Comparison of ENCODE assay signal across 26 mouse cellular contexts in the genomic region with DNA sequence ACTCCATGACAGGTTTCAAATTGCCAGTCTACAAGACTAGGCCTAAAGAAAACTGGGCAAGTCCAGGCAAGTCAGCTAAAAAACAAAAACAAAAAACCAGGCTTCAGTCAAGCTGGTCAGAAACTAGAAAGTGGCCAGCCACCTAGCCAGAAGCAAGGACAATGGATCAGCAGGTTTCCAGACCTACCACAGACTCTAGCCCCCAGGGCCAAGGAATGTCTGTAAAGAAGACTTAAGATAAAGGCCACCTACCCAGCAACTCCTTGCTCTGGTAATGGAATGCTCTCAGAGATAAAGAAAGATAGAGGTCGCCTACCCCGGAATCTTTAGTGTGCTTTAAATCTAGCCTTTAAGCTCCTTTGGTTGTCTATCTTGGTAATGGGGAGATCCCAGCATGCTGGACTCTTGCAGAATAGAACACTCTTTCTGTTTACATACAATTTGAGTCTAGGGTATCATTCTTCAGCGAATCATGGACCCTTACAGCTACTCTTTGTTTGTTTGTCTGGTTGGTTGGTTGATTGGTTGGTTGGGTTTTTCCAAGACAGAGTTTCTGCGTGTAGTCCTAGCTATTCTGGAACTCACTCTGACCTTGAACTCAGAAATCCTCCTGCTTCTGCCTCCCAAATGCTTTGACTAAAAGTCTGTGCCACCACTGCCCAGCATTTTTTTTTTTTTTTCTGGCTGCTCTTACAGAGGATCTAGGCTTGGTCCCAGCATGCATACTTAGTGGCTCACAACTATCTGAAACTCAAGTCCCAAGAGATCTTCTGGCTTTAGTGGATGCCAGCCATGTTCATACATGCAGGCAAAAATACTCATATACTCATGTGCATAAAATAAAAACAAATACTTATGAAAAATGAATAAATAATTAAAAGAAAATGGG. TPM values are rescaled to one million over a fixed set of nuclear protein-coding genes. Genes with fewer than 3 reads are reported as not detected.
DNase-seq lines count a peak whose midpoint lies in the region; ATAC-seq and TF ChIP-seq lines count a peak whose summit lies in the region.
"Had no signal": no experiment of that assay in that cellular context is flagged by ENCODE, and none has a peak within 500 bp of the region (broad histone marks: within the 10 kb centered on the region; RNA-seq: fewer than 3 reads in every experiment).

No protein-coding gene starts in this region.

- DNase-seq in adrenal gland, postnatal 10 days: peak; percentile 10
- DNase-seq in adrenal gland, postnatal 36 days: no peak
- DNase-seq in ES-CJ7 (ENCODE audit: low read depth, low spot score) (peak; percentile 85), ZHBTc4 (ENCODE audit: low read depth, low spot score) (peak; percentile 84)
- no peak for DNase-seq in left cerebral cortex, adult 2 months (ENCODE audit: extremely low spot score in 1 of 2, low spot score in 2 of 2)
- DNase-seq in heart, postnatal 10 days: no peak
- DNase-seq: adrenal gland, adult 2 months; cerebellum, adult 11-12 months; cerebellum, adult 8-10 months; cerebellum, postnatal 10 days; cerebellum, postnatal 36 days; forebrain, postnatal 0 days; gastrocnemius, adult 2 months; gastrocnemius, postnatal 14 days; heart, adult 18-20 months; heart, postnatal 14 days; heart, postnatal 4 days had no signal

- no peaks in the 10 kb centered on the region for H3K4me1 ChIP-seq in forebrain, embryonic 13.5 days
- H3K4me1 ChIP-seq: forebrain, embryonic 10.5 days; heart, embryonic 12.5 days; heart, embryonic 15.5 days; hindbrain, embryonic 12.5 days; hindbrain, embryonic 15.5 days had no signal

- H3K36me3 ChIP-seq in macrophage (ENCODE audit: inconsistent target): no peaks in the 10 kb centered on the region
- no peaks in the 10 kb centered on the region for H3K36me3 ChIP-seq in forebrain, embryonic 13.5 days (ENCODE audit: poor library complexity, severe bottlenecking)
- H3K36me3 ChIP-seq: forebrain, embryonic 10.5 days; heart, embryonic 12.5 days; heart, embryonic 15.5 days; hindbrain, embryonic 12.5 days; hindbrain, embryonic 15.5 days had no signal

- TF ChIP-seq CTCF in left cerebral cortex, adult 2 months (IDR thresholded peaks at IDR 0.05): no peak

- H3K9me3 ChIP-seq in forebrain, embryonic 13.5 days (replicated peaks): no peaks in the 10 kb centered on the region
- H3K9me3 ChIP-seq: forebrain, embryonic 10.5 days; heart, embryonic 12.5 days; heart, embryonic 15.5 days; hindbrain, embryonic 12.5 days; hindbrain, embryonic 15.5 days had no signal

- WGBS in macrophage (ENCODE audit: missing documents): 95% methylated on average over 4 of the region's 4 CpGs
- WGBS in forebrain, embryonic 13.5 days: 39% methylated on average over 4 of the region's 4 CpGs

- no peak for ATAC-seq in forebrain, embryonic 13.5 days
- ATAC-seq: forebrain, embryonic 14.5 days; forebrain, postnatal 0 days; intestine, postnatal 0 days had no signal

- no peaks in the 10 kb centered on the region for H3K79me2 ChIP-seq in macrophage (ENCODE audit: inconsistent target)

- no peak overlapping the region for H3K4me3 ChIP-seq in macrophage (ENCODE audit: inconsistent target)
- H3K4me3 ChIP-seq in left cerebral cortex, adult 2 months: no peak overlapping the region
- H3K4me3 ChIP-seq in forebrain, embryonic 13.5 days: no peak overlapping the region
- H3K4me3 ChIP-seq: forebrain, embryonic 10.5 days; gastrocnemius, adult 2 months; heart, embryonic 12.5 days; heart, embryonic 15.5 days; hindbrain, embryonic 12.5 days; hindbrain, embryonic 15.5 days had no signal

- intact Hi-C loops in left cerebral cortex, adult 2 months (cut with DNase I): no loop called here
- intact Hi-C loops in heart, postnatal 10 days (cut with DNase I): no loop called here

- peak overlapping the region; percentile 29 for H3K27ac ChIP-seq in macrophage
- H3K27ac ChIP-seq in left cerebral cortex, adult 2 months: no peak overlapping the region
- H3K27ac ChIP-seq in forebrain, embryonic 13.5 days: no peak overlapping the region
- H3K27ac ChIP-seq: forebrain, embryonic 10.5 days; gastrocnemius, adult 2 months; heart, embryonic 15.5 days; hindbrain, embryonic 12.5 days; hindbrain, embryonic 15.5 days had no signal

- no peak overlapping the region for H3K4me2 ChIP-seq in forebrain, embryonic 13.5 days
- H3K4me2 ChIP-seq: heart, embryonic 12.5 days; heart, embryonic 15.5 days; hindbrain, embryonic 12.5 days; hindbrain, embryonic 15.5 days had no signal

- H3K9ac ChIP-seq in forebrain, embryonic 13.5 days: no peak overlapping the region
- H3K9ac ChIP-seq: forebrain, postnatal 0 days; heart, embryonic 12.5 days; heart, embryonic 15.5 days; hindbrain, embryonic 12.5 days; hindbrain, embryonic 15.5 days had no signal

- H3K27me3 ChIP-seq in forebrain, embryonic 13.5 days: no peaks in the 10 kb centered on the region
- H3K27me3 ChIP-seq: heart, embryonic 12.5 days; heart, embryonic 15.5 days; hindbrain, embryonic 12.5 days; hindbrain, embryonic 15.5 days had no signal

RNA-seq across cellular contexts. Expression of gene Rab1a, which starts 36.0 kb away (rescaled TPM):
- 100 to 1,000 TPM; 153 to 156 TPM for total RNA-seq in adrenal gland, postnatal 10 days (2021)
- total RNA-seq in adrenal gland, postnatal 36 days (2021): 100 to 1,000 TPM; 173 to 176 TPM
- total RNA-seq in macrophage (2018; cell fraction: chromatin; rRNA removed): 100 to 1,000 TPM in 25 of 26 experiments, 10 to 100 TPM in 1; 55.8 to 197 (median 156) TPM
- total RNA-seq in macrophage (2018; cell fraction: cytosol; rRNA removed): 100 to 1,000 TPM; 190 to 261 (median 233) TPM
- 100 to 1,000 TPM; 125 to 269 (median 195) TPM for total RNA-seq in macrophage (2018; cell fraction: nucleus; rRNA removed)
- 216 to 261 TPM (median 249 TPM) in 3 replicates for polyA plus RNA-seq in macrophage (2018)
- total RNA-seq in left cerebral cortex, adult 2 months (2021): 100 to 1,000 TPM; 183 to 193 TPM
- 100 to 1,000 TPM; 163 to 167 TPM for total RNA-seq in heart, postnatal 10 days (2021)
- 275 and 300 TPM in 2 replicates for polyA plus RNA-seq in forebrain, embryonic 13.5 days (2015; fragmentation: Nextera tagmentation; extraction: Ambion mirVana)

RNA-seq across cellular contexts. Expression of gene Actr2, which starts 52.5 kb away (rescaled TPM):
- 100 to 1,000 TPM; 102 to 107 TPM for total RNA-seq in adrenal gland, postnatal 10 days (2021)
- total RNA-seq in adrenal gland, postnatal 36 days (2021): 100 to 1,000 TPM; 144 to 147 TPM
- 100 to 1,000 TPM; 215 to 470 (median 344) TPM for total RNA-seq in macrophage (2018; cell fraction: chromatin; rRNA removed)
- 100 to 1,000 TPM; 413 to 619 (median 472) TPM for total RNA-seq in macrophage (2018; cell fraction: cytosol; rRNA removed)
- total RNA-seq in macrophage (2018; cell fraction: nucleus; rRNA removed): 100 to 1,000 TPM; 225 to 519 (median 379) TPM
- 228 to 455 TPM (median 329 TPM) in 3 replicates for polyA plus RNA-seq in macrophage (2018)
- total RNA-seq in left cerebral cortex, adult 2 months (2021): 100 to 1,000 TPM; 258 to 277 TPM
- 100 to 1,000 TPM in 1 of 2 experiments, 10 to 100 TPM in 1; 95.8 to 107 TPM for total RNA-seq in heart, postnatal 10 days (2021)
- polyA plus RNA-seq in forebrain, embryonic 13.5 days (2015; fragmentation: Nextera tagmentation; extraction: Ambion mirVana): 148 and 166 TPM in 2 replicates

Comparison
In these comparisons a context has a peak if more than half of its experiments do, and no peak if none do; other contexts are left out.
1. DNase-seq: peak in adrenal gland, postnatal 10 days (single experiment), ES-CJ7 (single experiment) and ZHBTc4 (single experiment); none in adrenal gland, postnatal 36 days (0 of 2), left cerebral cortex, adult 2 months (0 of 2) and heart, postnatal 10 days (0 of 2).